Mouse (Mus musculus) neural tube, embryonic 13.5 days (tissue): ENCODE measurements around the gene Plrg1. TPM values are rescaled to one million over a fixed set of nuclear protein-coding genes. Genes with fewer than 3 reads are reported as not detected.

Source experiments
- ATAC-seq: fragments of 200-750 bp; cut with Nextera tagmentation; 2 replicates; pipeline ENCODE4 v1.8.0; 2017; ENCODE audit warnings: low read depth, mild to moderate bottlenecking, moderate TSS enrichment, moderate library complexity
- H3K27ac ChIP-seq: fragments of 300-500 bp; sonication (generic); replicated peaks from 2 replicates; pipeline ENCODE4 v1.5.1; 2015; ENCODE audit warnings: moderate library complexity, mild to moderate bottlenecking, inconsistent platforms
- H3K27me3 ChIP-seq: fragments of 300-500 bp; sonication (generic); 2 replicates; pipeline ENCODE4 v1.6.1; 2015; ENCODE audit warnings: mild to moderate bottlenecking, inconsistent platforms
- H3K36me3 ChIP-seq: fragments of 300-500 bp; sonication (generic); 2 replicates; pipeline ENCODE4 v1.6.1; 2015; ENCODE audit warnings: mild to moderate bottlenecking, inconsistent platforms
- H3K4me1 ChIP-seq: fragments of 300-500 bp; sonication (generic); replicated peaks from 2 replicates; pipeline ENCODE4 v1.6.1; 2015; ENCODE audit warnings: inconsistent platforms
- H3K4me2 ChIP-seq: fragments of 300-500 bp; sonication (generic); 2 replicates; pipeline ENCODE4 v1.6.1; 2015; ENCODE audit warnings: inconsistent platforms, mild to moderate bottlenecking, moderate library complexity
- H3K4me3 ChIP-seq: fragments of 300-500 bp; sonication (generic); 2 replicates; pipeline ENCODE4 v1.5.1; 2015; ENCODE audit warnings: mild to moderate bottlenecking, inconsistent platforms
- H3K9ac ChIP-seq: fragments of 300-500 bp; sonication (generic); 2 replicates; pipeline ENCODE4 v1.6.1; 2015; ENCODE audit warnings: moderate library complexity, mild to moderate bottlenecking, inconsistent platforms
- H3K9me3 ChIP-seq: fragments of 300-500 bp; sonication (generic); 2 replicates; pipeline ENCODE4 v1.6.1; 2016; ENCODE audit warnings: inconsistent platforms
- WGBS: fragments of 180-500 bp; shearing (Covaris S2); methylation state at CpG from one replicate; pipeline ENCODE4 v1.1.7; 2015; 5-methylcytosine and 5-hydroxymethylcytosine counted together
- polyA plus RNA-seq: library from polyadenylated mRNA; unstranded; fragments of >200 nt; fragmentation: Nextera tagmentation; extraction: Ambion mirVana; gene quantifications from 2 replicates; pipeline ENCODE4 v1.2.1, GENCODE M21; 2015

Plrg1 gene
- polyA plus RNA-seq, 1 experiment from 2014 or later, result 109 TPM

- no peaks in the 10 kb centered on the region for H3K27me3 ChIP-seq
- no peak overlapping the region for H3K27ac ChIP-seq
- no peaks in the 10 kb centered on the region for H3K9me3 ChIP-seq
- WGBS, result 25% methylated on average over 7 of the region's 7 CpGs
- H3K4me2 ChIP-seq, result no peak overlapping the region
- no peak overlapping the region for H3K9ac ChIP-seq
- H3K4me3 ChIP-seq, result no peak overlapping the region
- no peak for ATAC-seq
- peaks cover 31% of the 10 kb centered on the region for H3K4me1 ChIP-seq
- no peaks in the 10 kb centered on the region for H3K36me3 ChIP-seq
Measured at GRCm38 (mm10) chr3:83111485-83112261, 56.4 kb downstream of the Plrg1 start.

- peak; percentile 82 for ATAC-seq
- 9% methylated on average over 3 of the region's 3 CpGs for WGBS
- H3K27me3 ChIP-seq, result no peaks in the 10 kb centered on the region
- H3K4me1 ChIP-seq, result peaks cover 31% of the 10 kb centered on the region
- peak overlapping the region; percentile 9; the same call in 1 of the 2 replicates for H3K4me2 ChIP-seq
- no peaks in the 10 kb centered on the region for H3K36me3 ChIP-seq
- H3K27ac ChIP-seq, result no peak overlapping the region
- H3K9ac ChIP-seq, result no peak overlapping the region
- no peak overlapping the region for H3K4me3 ChIP-seq
- H3K9me3 ChIP-seq, result no peaks in the 10 kb centered on the region
Measured at GRCm38 (mm10) chr3:83112869-83113268, 57.5 kb downstream of the Plrg1 start.

- Histone ChIP-seq H3K27ac (no peak overlapping the region), H3K4me2 (no peak overlapping the region), H3K9me3 (no peaks in the 10 kb centered on the region), H3K4me3 (no peak overlapping the region), H3K27me3 (no peaks in the 10 kb centered on the region), H3K36me3 (no peaks in the 10 kb centered on the region), H3K9ac (no peak overlapping the region), H3K4me1 (peaks cover 31% of the 10 kb centered on the region)
- WGBS, result 12% methylated on average over 1 of the region's 1 CpGs
- ATAC-seq, result no peak
Measured at GRCm38 (mm10) chr3:83114946-83115345, 59.6 kb downstream of the Plrg1 start.

- Histone ChIP-seq H3K36me3 (no peaks in the 10 kb centered on the region), H3K9ac (no peak overlapping the region), H3K27me3 (0 out of 2 replicates have a peak, but pooled peaks cover 7% of the 10 kb centered on the region), H3K27ac (no peak overlapping the region), H3K4me3 (no peak overlapping the region), H3K4me1 (peaks cover 16% of the 10 kb centered on the region), H3K9me3 (no peaks in the 10 kb centered on the region), H3K4me2 (no peak overlapping the region)
- 67% methylated on average over 10 of the region's 10 CpGs for WGBS
- ATAC-seq, result no peak
Measured at GRCm38 (mm10) chr3:83117592-83117991, 62.3 kb downstream of the Plrg1 start.

Other genes starting within 250 kb of the Plrg1 start
- 1.9 TPM in 2 replicates for gene Rbm46, start 179.0 kb upstream of the Plrg1 start, polyA plus RNA-seq
- gene Lrat, start 151.5 kb upstream of the Plrg1 start, polyA plus RNA-seq, result 0.13 and 0.14 TPM in 2 replicates
- 0.17 TPM in 1 of 2 replicates, not detected in the other for gene Fgg, start 47.8 kb upstream of the Plrg1 start, polyA plus RNA-seq
- gene Fga, start 29.4 kb upstream of the Plrg1 start, polyA plus RNA-seq, result 0.35 TPM in 1 of 2 replicates, not detected in the other
- 0.07 and 0.08 TPM in 2 replicates for gene Fgb, start 5.7 kb upstream of the Plrg1 start, polyA plus RNA-seq
- 0.77 and 0.90 TPM in 2 replicates for gene Dchs2, start 72.4 kb downstream of the Plrg1 start, polyA plus RNA-seq